Mouse (Mus musculus) CH12.LX (cell line): ENCODE results near the gene Acaca.

ENCODE experiments used
- CTCF ChIP-seq, 2 experiments: IDR thresholded peaks in 1 of 2; conservative IDR thresholded peaks in 1 of 2; 2 replicates each; pipeline ENCODE4 v1.5.1; 2011 to 2012; ENCODE audit warnings: low read depth in 2 of 2, low read length in 2 of 2, improper control_type of control experiment in 1 of 2, inconsistent platforms in 1 of 2, mild to moderate bottlenecking in 1 of 2, moderate library complexity in 1 of 2
- ELF1 ChIP-seq: IDR thresholded peaks from 2 replicates; pipeline ENCODE4 v1.6.1; 2014; ENCODE audit warnings: low read depth, mild to moderate bottlenecking, inconsistent platforms, low read length, improper control_type of control experiment
- EP300 ChIP-seq: IDR thresholded peaks from 2 replicates; pipeline ENCODE4 v1.6.1; 2011; ENCODE audit warnings: low read length, improper control_type of control experiment
- GABPA ChIP-seq: IDR thresholded peaks from 2 replicates; pipeline ENCODE4 v1.6.1; 2012; ENCODE audit warnings: low read depth, low read length, improper control_type of control experiment, inconsistent platforms; ENCODE audit not compliant: insufficient replicate concordance
- JUND ChIP-seq: conservative IDR thresholded peaks from 2 replicates; pipeline ENCODE4 v1.6.1; 2011; ENCODE audit warnings: low read depth, low read length, improper control_type of control experiment
- MAFK ChIP-seq: IDR thresholded peaks from 2 replicates; pipeline ENCODE4 v1.6.1; 2011; ENCODE audit warnings: low read length, improper control_type of control experiment; ENCODE audit not compliant: insufficient replicate concordance
- MAX ChIP-seq: IDR thresholded peaks from 2 replicates; pipeline ENCODE4 v1.6.1; 2011; ENCODE audit warnings: low read length, improper control_type of control experiment
- MEF2A ChIP-seq: IDR thresholded peaks from 2 replicates; pipeline ENCODE4 v1.6.1; 2014; ENCODE audit warnings: low read depth, mild to moderate bottlenecking, inconsistent platforms, low read length, improper control_type of control experiment, borderline replicate concordance
- NRF1 ChIP-seq: IDR thresholded peaks from 2 replicates; pipeline ENCODE4 v1.6.1; 2014; ENCODE audit warnings: low read depth, mild to moderate bottlenecking, inconsistent platforms, low read length, improper control_type of control experiment, moderate library complexity
- RCOR1 ChIP-seq: conservative IDR thresholded peaks from 2 replicates; pipeline ENCODE4 v1.6.1; 2012; ENCODE audit warnings: low read depth, mild to moderate bottlenecking, inconsistent platforms, low read length, improper control_type of control experiment
- SMC3 ChIP-seq: IDR thresholded peaks from 2 replicates; pipeline ENCODE4 v1.6.1; 2011; ENCODE audit warnings: low read depth, low read length, improper control_type of control experiment
- TCF12 ChIP-seq: IDR thresholded peaks from 2 replicates; pipeline ENCODE4 v1.6.1; 2014; ENCODE audit warnings: low read depth, mild to moderate bottlenecking, inconsistent platforms, low read length, improper control_type of control experiment

GRCm38 (mm10) chr11:84290781-84291180 lies 161.3 kb downstream of the Acaca start:
- TF ChIP-seq NRF1 (no peak), MEF2A (no peak), SMC3 (no peak), MAX (no peak), EP300 (no peak), MAFK (no peak), TCF12 (no peak), GABPA (no peak), ELF1 (no peak), RCOR1 (no peak), CTCF (conservative IDR thresholded peaks at IDR 0.05 in 1 of 2, IDR thresholded peaks at IDR 0.05 in 1 of 2; ENCODE audit: low read depth in 2 of 2, low read length in 2 of 2) (no peak), JUND (no peak)
